8 mouse cellular contexts compared by ENCODE assay signal in genomic region chr16:49164349-49165137, GRCm38 (mm10).
DNase-seq lines count a peak whose midpoint lies in the region; ATAC-seq and TF ChIP-seq lines count a peak whose summit lies in the region.

No protein-coding gene starts in this region.

- H3K36me3 ChIP-seq in heart, postnatal 0 days (replicated peaks; ENCODE audit: control insufficient read depth, insufficient read depth, low read length): no peaks in the 10 kb centered on the region
- H3K36me3 ChIP-seq in heart, embryonic 10.5 days: no peaks in the 10 kb centered on the region
- no peaks in the 10 kb centered on the region for H3K36me3 ChIP-seq in hindbrain, embryonic 14.5 days (replicated peaks; ENCODE audit: control insufficient read depth, insufficient read depth)

- TF ChIP-seq EP300 in heart, postnatal 0 days (IDR thresholded peaks at IDR 0.05; ENCODE audit: low read depth): no peak

- no peaks in the 10 kb centered on the region for H3K27me3 ChIP-seq in heart, postnatal 0 days (ENCODE audit: control insufficient read depth, insufficient read depth, low read length)
- H3K27me3 ChIP-seq in heart, embryonic 10.5 days (ENCODE audit: insufficient read depth, poor library complexity, severe bottlenecking): no peaks in the 10 kb centered on the region
- no peaks in the 10 kb centered on the region for H3K27me3 ChIP-seq in hindbrain, embryonic 14.5 days (ENCODE audit: control insufficient read depth, insufficient read depth, low read length)

- peak; percentile 42 for DNase-seq in heart, postnatal 0 days (ENCODE audit: low spot score)
- no peak for DNase-seq in heart, embryonic 10.5 days (ENCODE audit: low spot score)
- DNase-seq in brain, embryonic 14.5 days (ENCODE audit: low read depth): peak; percentile 84
- peak; percentile 86 for DNase-seq in hindbrain, embryonic 14.5 days (ENCODE audit: low spot score)
- DNase-seq in layer of hippocampus, postnatal 10 days (ENCODE audit: low spot score in 2 of 2): peak; percentile 81 to 82
- DNase-seq in lung, postnatal 36 days: peak; percentile 68
- peak; percentile 84 to 88 for DNase-seq in right cerebral cortex, adult 2 months (ENCODE audit: low spot score in 2 of 2)

- no peak for TF ChIP-seq POLR2A in brain, embryonic 14.5 days (IDR thresholded peaks at IDR 0.05; ENCODE audit: borderline replicate concordance, extremely low read depth, insufficient read depth, insufficient read length, poor library complexity, severe bottlenecking)
- no peak for TF ChIP-seq POLR2A in embryonic fibroblast, embryonic 13.5 days (IDR thresholded peaks at IDR 0.05; ENCODE audit: low read depth, low read length)

- no peaks in the 10 kb centered on the region for H3K4me1 ChIP-seq in heart, postnatal 0 days (ENCODE audit: control insufficient read depth, insufficient read depth)
- no peaks in the 10 kb centered on the region for H3K4me1 ChIP-seq in heart, embryonic 10.5 days
- no peaks in the 10 kb centered on the region for H3K4me1 ChIP-seq in embryonic fibroblast, embryonic 13.5 days (ENCODE audit: control insufficient read depth, insufficient read depth, low read length)
- no peaks in the 10 kb centered on the region for H3K4me1 ChIP-seq in hindbrain, embryonic 14.5 days (replicated peaks; ENCODE audit: control insufficient read depth, insufficient read depth, low read length)

- no peak overlapping the region for H3K27ac ChIP-seq in heart, postnatal 0 days (ENCODE audit: low read depth)
- no peak overlapping the region for H3K27ac ChIP-seq in heart, embryonic 10.5 days
- H3K27ac ChIP-seq in embryonic fibroblast, embryonic 13.5 days (ENCODE audit: insufficient read depth, low read length): no peak overlapping the region
- H3K27ac ChIP-seq in hindbrain, embryonic 14.5 days: no peak overlapping the region

- TF ChIP-seq CTCF in heart, postnatal 0 days (IDR thresholded peaks at IDR 0.05; ENCODE audit: low read depth): peak; percentile 82
- peak; percentile 82; the same call in 1 of the 2 replicates for TF ChIP-seq CTCF in brain, embryonic 14.5 days (IDR thresholded peaks at IDR 0.05; ENCODE audit: borderline replicate concordance, extremely low read depth, insufficient read depth, insufficient read length)
- peak; percentile 80; the same call in 1 of the 2 replicates for TF ChIP-seq CTCF in embryonic fibroblast, embryonic 13.5 days (IDR thresholded peaks at IDR 0.05; ENCODE audit: borderline replicate concordance, insufficient read depth, low read length)

- H3K4me2 ChIP-seq in heart, postnatal 0 days (ENCODE audit: low read depth, low read length): no peak overlapping the region
- no peak overlapping the region for H3K4me2 ChIP-seq in hindbrain, embryonic 14.5 days (replicated peaks)

- WGBS in heart, postnatal 0 days: 30% methylated on average over 7 of the region's 7 CpGs
- WGBS in heart, embryonic 10.5 days: 35% methylated on average over 7 of the region's 7 CpGs
- WGBS in hindbrain, embryonic 14.5 days: 44% methylated on average over 7 of the region's 7 CpGs

- no peak for ATAC-seq in heart, postnatal 0 days (ENCODE audit: insufficient read depth, low read depth)
- ATAC-seq in hindbrain, embryonic 14.5 days (ENCODE audit: low FRiP score): peak; percentile 82; the same call in 1 of the 2 replicates

- no peaks in the 10 kb centered on the region for H3K9me3 ChIP-seq in heart, postnatal 0 days (replicated peaks; ENCODE audit: control insufficient read depth, low read length)
- H3K9me3 ChIP-seq in heart, embryonic 10.5 days: no peaks in the 10 kb centered on the region
- no peaks in the 10 kb centered on the region for H3K9me3 ChIP-seq in hindbrain, embryonic 14.5 days (ENCODE audit: control insufficient read depth, low read length)

- no peak overlapping the region for H3K9ac ChIP-seq in heart, postnatal 0 days (replicated peaks; ENCODE audit: low read depth, low read length)
- no peak overlapping the region for H3K9ac ChIP-seq in hindbrain, embryonic 14.5 days

- no peak overlapping the region for H3K4me3 ChIP-seq in heart, postnatal 0 days (ENCODE audit: low read depth, low read length)
- no peak overlapping the region for H3K4me3 ChIP-seq in heart, embryonic 10.5 days
- no peak overlapping the region for H3K4me3 ChIP-seq in embryonic fibroblast, embryonic 13.5 days (ENCODE audit: insufficient read depth, low read length)
- no peak overlapping the region for H3K4me3 ChIP-seq in hindbrain, embryonic 14.5 days (replicated peaks; ENCODE audit: low read length)
